Mouse (Mus musculus) urinary bladder, postnatal 25 days (tissue): ENCODE results near the gene Itga11.

Experiments
- DNase-seq: peaks from one replicate; pipeline ENCODE4 v3.0.0; 2022; ENCODE audit warnings: low spot score

Itga11 gene

DNA sequence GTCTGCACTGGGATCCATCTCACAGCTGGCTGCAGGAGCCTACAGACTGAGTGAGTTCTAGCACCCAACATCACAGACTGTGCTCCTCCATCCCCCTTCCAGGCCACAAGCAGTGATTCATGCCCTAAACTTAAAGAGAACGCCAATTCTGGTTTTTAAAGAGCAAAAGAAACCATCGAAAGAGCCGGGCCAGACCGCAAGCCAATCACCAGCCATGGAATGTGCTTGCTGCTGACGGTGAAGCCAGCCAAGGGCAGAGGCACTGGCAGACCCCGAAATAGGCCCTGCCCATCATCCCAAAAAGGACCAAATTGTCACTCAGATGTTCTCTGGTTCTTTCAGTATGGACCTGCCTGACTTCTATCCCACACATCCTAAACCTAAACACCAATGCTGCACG is 6.7 kb downstream of the Itga11 start:
- DNase-seq: no peak

DNA sequence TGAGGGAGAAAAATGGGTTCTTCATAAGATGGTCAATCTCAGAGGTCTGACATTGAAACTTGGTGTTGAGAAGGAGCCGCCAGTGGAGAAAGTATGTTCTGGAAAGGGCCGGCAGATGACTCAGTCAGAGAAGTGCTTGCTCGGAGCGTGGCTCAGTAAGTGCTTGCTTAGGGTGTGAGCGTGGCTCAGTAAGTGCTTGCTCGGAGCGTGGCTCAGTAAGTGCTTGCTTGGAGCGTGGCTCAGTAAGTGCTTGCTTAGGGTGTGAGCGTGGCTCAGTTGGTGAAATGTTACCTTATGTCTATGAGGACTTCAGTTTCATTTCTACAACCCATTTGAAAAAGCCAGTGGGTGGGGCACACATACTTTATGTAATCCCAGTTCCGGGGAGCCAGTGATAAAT is 12.1 kb downstream of the Itga11 start:
- no peak for DNase-seq

DNA sequence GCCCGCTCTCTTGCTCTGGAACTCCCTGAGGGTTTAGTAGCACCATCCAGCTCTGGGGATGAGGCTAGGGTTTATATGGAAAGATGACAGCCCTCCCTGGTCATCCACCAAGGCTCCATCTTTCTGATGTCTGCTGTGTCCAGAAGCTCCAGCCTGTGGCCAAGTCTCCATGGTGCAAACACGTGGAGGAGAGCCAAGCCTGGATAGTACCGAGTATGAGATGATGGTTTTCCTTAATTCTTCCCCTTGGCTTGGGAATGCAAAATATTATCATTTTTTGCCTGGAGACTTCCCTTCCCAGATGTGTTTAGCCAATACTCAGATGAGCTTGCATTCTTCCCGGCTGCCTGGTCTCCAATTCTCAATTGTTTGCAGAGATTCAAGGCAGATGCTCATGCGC is 16.4 kb downstream of the Itga11 start:
- DNase-seq: peak; percentile 17

DNA sequence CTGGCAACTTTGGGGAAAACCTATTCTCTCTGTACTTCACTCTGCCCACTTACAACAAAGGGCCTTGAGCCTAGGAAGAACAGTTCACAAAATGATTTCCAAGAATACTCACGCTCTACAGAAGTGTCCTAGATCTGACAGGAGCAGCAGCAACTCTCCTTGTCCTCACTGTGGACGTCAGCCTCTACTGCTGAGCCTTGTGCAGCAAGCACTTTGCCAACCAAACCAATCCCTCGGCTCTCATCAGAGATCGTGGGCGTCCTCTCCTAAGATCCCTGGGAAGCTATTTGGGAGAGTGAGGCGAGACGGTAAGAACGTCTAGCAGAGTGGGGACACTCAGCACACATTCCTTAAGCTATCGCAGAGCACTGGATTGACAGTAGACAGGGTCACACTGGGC is 17.6 kb downstream of the Itga11 start:
- DNase-seq: no peak

DNA sequence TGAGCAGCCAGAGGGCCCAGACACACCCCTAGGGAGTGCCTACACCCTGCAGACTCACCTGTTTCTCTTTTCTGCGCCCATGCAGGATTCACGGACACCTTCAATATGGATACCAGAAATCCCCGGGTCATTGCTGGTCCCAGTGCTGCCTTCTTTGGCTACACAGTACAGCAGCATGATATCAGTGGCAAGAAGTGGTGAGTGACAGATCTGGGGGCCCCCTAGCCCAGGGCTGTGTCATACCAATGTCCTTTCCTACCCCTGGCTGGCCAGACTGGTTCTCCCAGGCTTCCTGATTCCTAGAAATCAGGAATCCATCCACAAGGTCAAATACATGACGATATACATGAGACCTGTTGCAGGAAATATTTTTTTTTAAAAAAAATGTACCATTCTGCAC is 19.2 kb downstream of the Itga11 start:
- no peak for DNase-seq

DNA sequence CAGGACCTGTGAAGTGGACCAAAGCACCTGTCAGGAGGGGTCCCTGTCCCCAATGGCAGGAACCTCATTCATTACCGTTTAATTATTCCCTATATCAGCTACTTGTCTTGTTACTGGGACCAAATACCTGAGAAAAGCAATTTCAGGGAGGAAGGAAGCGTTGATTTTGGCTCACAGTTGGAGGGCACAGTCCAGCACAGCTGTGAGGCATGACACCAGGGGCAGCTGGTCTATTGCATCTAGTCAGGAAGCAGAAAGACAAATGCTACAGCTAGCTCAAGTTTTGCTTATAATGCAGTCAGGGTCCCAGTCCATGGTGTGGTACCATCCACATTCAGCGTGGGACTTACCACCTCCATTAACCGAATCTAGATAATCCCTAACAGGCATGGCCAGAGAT is 29.6 kb downstream of the Itga11 start:
- no peak for DNase-seq

DNA sequence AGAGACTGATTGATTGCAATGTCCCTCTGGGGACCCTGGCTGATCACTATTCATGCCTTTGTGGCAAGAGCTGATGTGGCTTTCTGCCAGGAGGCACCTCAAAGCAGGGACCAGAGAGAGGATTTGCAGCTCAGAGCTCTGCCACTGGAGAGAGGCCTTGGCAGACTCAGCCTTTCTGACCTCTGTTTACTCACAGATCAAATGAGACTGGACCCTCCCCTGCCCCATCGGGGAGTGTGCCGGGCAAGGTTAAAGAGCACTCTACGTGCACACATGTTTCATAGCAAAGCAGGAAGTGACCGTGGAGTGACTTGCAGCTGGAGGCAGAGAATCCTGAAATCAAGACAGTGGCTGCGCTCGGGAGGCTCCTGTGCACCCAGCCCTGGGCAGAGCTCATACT is 30.2 kb downstream of the Itga11 start:
- DNase-seq: no peak

DNA sequence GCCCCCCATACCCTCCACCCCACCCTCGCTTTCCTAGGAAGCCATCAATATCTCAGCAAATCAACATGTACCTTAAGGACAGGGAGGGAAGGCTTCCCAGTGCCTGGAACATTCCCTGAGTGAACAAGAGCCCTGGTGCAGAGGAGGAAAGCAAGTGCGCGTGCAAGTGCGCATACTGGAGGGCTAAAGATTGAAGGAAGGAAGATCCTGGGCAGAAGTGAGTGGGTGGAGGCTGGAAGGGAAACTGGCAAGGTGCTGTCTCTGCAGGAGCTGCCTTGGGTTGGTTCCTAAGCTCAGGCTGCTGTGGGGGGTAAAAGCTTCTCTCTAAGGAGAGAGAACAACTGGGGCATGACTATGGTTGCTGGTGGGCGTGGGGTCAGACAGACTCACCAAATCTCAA is 32.4 kb downstream of the Itga11 start:
- no peak for DNase-seq

DNA sequence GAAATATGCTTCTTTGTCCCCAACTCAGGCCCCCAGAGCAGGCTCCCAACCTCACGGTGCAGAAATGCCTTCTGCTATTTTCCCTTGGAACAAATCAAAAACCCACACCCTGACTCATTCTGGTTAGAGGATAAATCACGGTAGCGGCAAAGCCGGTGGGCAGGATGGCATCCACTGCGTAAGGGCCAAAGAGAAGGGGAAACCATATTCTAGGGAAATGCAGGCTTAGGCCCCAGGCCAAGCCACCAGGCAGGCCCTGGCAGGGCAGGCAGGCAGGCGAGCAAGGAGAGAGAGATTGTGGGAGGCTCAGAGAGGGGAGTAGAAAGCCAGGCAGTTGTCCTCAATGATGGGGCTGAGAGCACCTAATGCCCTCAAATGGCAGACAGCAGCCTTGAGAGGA is 34.7 kb downstream of the Itga11 start:
- no peak for DNase-seq

DNA sequence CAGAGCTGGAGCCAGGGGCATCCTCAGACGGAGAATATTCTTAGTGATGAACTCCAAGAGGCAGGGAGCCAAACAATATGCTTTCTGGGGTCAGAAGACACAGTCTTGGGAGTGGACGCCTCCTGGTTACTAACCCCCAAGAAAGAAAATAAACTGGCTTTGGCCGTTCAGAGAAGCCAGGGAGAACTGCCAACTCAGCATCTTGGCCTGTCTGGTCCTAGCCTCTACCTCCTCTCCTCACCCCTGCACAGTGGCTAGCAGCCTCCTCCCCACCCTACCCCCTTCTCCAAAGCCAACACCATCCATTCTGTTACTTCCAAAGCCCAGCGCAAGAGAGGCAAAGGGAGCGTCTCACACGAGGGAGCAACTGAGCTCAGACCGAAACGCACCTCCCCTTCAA is 35.4 kb downstream of the Itga11 start:
- no peak for DNase-seq

DNA sequence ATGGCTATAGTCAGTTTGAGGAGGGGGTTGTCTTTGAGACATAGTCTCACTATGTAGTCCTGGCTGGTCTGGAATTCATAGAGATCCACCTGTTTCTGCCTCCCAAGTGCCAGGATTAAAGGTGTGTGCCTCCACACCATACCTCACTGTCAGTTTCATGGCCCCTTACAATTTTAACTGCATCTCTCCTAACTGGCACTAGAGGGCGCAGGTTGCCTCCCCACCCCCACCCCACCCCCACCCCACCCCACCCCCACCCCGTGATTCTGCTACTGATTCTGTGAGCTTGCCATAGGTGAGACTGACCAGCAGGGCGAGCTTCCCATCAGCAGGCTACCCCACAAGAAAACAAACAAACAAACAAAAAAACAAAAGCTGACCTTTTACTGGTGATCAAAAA is 36.7 kb downstream of the Itga11 start:
- DNase-seq: no peak

DNA sequence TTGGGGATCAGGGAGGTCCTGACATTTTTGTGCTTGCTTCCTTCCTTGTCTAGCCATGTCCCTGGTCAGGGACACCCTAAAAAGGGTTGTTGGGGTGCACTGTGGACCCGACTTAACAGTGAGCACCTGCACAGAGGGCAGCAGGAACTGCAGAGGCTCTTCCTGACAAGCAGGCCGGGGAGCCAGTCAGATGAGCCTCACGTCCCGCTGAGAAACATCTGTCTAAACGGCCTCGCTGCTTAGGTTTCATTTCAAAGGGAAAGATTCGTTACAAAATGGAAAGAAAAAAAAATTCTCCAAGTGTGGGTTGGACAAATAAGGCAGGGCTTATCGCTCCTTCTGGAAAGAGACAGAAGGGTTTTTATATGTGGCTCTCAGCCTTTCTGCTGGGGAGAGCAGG is 40.4 kb downstream of the Itga11 start:
- DNase-seq: no peak

DNA sequence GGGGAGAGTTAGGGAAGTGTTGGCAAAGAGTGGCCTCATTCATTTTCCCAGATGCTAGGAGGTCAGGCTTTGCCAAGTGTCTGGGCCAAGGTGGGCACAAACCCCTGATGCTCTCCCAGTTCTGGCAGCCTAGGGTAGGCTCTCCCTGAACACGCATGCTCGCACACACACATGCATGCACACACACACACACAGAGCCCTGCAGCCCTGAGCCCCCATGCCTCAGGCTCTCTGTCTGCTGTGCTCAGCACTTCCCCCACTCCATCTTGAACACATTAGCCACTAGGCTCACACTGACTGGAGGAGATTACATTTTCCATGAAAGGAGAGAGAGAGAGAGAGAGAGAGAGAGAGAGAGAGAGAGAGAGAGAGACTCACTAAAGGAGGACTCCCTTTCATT is 44.2 kb downstream of the Itga11 start:
- DNase-seq: no peak

DNA sequence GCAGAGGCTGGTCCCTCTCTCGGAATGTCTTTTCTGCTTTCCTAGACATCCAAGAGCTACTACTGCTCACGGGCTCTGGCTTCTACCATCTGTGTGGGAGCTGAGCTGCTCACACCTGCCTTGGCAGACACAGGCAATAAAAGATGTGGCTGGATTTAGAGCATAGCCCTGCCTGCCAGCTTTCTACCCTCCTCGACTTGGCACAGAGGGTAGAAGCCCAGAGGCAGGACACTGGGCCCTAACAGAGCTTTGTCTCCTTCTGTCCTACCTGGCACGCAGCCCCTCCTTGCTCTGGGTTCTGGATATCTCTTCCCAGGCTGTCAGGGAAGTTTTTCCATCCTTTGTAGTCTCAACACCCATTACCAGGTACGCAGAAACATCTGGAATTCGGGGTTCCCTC is 45.1 kb downstream of the Itga11 start:
- DNase-seq: no peak

DNA sequence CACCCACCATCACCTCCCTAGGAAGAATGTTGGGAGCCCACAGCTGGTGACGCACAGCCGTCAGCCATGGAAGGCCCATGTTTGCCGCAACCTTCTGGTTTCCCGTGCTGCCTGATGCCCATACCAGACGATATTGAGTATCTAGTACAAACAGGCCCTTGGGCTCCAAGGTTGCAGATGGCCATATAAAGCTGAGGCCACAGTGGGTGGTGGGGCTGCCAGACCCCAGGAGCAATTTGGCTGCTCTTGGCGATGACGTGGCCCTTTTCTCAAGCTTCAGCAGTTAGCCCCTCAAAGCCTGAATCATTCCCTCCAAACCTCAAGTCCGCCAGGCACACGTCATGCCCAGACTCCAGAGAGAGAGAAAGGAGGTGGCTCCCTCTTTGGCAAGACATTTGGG is 46.5 kb downstream of the Itga11 start:
- no peak for DNase-seq

DNA sequence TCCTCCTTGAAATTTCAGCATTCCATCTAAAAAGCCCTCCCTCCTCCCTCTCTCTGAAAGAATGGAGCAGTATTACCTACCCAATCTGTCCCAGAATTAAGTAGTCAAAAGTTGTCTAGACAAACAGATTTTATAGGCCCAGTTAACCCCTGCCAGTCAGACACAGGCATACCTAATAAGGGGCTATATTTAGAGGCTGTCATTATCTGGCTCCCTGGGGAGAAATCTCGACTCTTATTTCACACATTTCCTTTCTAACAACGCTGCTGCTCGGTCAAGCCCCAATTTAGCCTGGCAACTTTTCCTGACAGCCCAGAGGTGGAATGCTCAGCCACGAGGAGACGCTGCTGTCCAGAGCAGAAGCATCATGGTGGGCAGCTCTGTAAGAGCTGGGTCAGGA is 47.6 kb downstream of the Itga11 start:
- DNase-seq: no peak

DNA sequence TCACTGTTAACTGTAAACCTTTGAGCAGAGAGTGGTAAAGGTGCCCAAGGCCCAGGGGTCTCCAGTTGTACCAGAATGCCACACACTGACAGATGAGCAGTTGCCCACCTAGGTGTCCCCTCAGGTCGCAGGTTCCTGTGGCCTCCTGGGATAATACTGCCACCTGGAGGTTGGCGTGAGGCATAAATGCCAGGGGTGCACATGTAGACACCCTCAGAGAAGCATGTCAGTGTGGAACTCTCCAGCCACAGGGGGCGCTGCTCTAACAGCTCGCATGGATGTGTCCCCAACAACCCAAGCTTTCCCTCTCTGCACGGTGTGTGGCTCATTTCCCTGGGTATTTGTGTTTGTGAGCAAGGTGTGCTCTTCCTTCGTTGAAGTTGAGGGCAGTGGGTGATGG is 48.8 kb downstream of the Itga11 start:
- no peak for DNase-seq

DNA sequence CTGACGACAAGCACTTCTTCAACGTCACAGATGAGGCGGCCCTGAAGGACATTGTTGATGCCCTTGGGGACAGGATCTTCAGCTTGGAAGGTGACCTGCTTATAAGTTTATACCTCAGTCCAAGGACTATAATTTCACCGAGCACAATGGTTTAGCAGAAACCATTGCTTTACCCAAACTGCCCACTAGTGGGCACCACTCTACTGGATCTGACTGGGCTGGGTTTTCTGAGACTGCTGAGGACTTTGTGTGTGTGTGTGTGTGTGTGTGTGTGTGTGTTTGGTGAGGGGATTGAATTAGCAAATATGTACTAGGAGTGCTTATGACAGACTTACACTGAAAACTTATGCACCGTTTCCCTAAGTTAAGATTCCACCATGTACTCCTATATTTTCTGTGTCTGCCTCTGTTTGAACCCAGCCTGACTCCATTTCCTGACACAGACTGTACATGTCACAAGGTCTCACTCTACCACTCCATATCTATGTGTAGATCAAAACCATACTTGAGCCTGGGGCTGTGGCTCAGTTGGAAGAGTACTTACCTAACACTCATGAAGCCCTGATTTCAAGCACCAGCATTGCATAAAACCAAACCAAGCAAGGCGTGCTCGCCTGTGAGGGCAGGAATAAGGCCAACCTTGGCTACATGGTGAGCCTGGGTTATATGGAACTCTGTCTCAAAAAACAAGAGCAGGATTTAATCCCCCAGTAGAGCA is 67.1 kb downstream of the Itga11 start:
- peak; percentile 22 for DNase-seq

DNA sequence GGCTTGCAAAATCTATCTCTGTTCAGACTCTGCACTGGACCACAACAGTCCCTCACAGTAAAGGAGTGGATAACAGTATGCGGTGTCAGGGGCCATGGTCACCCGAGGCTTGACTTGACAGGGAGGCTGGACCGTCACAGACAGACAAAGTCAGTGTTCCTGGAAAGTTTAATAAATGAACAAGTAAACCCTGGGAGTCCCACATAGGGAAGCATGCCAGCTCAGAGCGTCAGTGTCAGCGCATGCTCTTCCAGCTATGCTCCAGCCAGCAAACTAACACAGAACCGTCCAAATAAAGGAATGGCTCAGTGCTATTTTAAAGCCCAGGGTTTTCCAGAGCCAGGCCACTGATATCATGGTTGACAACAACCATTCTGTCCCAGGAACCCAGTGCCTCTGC is 69.0 kb downstream of the Itga11 start:
- no peak for DNase-seq

DNA sequence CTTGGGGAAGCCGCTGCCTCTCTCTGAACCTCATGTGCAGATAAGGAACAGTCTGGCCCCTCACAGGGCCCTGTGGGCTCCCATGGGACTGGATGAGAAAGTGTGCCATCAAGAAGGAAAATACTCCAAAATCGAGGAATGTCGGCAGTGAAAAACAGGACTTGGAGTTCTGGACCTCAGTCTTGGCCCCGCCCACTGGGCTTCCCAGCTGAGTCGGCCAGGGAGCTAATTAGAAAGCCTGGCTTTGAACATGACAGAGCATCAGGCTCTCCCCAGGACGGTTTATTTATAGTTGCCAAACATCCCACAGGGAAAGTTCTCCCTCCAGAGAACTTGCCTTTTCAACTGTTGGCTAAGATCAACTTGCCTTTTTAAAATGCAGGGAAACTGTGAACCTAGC is 72.0 kb downstream of the Itga11 start:
- DNase-seq: no peak

DNA sequence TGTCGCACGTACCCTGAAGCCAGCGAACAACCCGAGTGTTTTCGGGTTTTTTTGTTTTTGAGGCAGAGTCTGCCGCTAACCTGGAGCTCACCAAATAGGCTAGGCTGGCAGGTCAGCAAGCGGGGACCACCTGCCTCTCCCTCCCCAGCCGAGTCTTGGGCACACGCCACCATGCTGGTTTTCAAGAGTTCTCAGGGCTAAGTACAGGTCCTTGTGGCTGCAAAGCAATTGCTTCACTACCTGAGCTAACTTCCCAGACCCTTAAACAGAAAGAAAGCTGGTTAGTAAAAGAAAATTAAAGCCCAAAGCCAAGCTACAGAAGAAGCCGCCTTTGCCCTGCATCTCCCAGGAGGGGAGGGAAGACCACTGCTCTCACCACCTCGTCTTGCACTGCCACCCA is 72.8 kb downstream of the Itga11 start:
- DNase-seq: no peak

DNA sequence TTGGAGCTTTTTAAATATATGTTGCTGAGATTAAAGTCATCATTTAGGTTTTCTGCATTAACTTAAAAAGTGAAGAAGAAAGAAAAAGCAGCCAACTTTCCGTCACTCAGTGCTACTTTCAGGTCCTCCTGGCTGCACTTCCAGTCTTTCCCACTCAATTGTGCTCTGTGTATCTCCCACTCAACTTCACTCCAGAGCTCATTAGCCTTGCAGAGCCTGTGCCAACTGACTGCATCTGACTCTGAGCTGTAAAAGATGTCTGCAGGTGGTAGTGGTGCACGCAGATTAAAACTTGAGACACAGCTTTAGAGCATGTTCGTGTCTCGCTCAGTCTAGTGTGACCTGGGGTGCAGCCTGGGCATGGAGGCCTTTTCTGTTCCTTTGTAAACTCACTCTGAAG is 80.7 kb downstream of the Itga11 start:
- DNase-seq: no peak

DNA sequence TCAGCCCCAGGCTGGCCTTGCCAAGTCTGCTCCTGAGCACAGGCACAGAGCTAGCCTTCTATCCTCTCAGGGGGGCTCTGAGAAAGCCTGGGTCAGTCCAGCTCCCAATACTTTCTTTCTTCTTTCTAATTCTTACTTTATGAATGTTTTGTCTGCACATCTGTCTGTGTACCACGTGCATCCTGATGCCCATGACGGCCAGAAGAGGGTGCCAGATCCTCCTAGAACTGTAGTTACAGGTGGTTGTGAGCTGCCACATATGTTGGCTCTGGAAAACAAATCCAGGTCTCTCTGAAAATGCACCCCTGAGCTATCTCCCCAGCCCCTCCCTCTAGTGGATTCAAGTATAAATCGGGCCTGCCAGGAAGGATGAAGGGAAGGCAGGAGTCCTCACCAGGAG is 82.0 kb downstream of the Itga11 start:
- DNase-seq: no peak

DNA sequence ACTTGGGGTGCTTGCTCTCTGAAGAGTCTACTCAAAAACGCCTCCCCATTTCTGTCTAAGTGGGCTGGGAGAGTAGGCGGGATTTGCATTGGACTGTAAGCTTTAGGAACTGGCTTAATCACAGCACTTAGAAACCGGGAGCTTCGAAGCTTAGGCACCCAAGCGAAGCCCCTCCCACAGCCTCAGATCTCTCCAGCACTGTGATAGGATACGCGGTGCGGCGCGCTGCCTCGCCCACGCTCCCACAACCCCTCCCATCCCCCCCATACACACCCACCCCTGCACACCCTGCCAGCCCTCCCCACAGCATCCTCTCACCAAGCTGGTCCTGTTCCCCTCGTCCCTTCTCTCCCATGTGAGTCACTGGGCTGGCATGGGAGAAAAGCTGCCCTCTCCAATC is 85.9 kb downstream of the Itga11 start:
- DNase-seq: no peak

DNA sequence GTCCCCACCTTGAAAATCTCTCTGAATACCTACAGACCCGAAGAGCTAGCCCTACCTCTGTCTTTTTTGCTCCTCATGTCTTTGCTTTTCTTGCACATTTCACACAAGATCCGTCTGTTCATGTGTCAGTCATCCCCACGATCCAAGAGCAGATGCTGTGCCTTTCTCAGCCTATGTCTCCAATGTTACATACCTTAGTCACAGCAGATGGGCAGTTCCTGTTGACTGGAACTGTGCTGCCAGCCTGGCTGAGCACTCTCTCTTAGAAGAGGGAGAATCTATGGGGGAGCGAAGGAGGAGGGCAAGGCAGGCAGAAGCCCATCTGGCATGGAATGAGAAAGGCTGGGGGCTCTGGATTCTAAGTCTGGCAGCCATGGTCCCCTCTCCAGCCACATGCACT is 87.7 kb downstream of the Itga11 start:
- no peak for DNase-seq
